Mouse (Mus musculus) kidney, adult 8-10 months (tissue): Measurements from ENCODE around the gene Irf2bpl.

Experiments
- DNase-seq, 2 experiments: peaks; one replicate each; pipeline ENCODE4 v3.0.0; 2022

Irf2bpl gene

GRCm38 (mm10) chr12:86883280-86884196 lies 1.1 kb downstream of the Irf2bpl start:
- peak in 1 of 2 experiments; percentile 59 for DNase-seq

- DNase-seq, result no peak
Measured at GRCm38 (mm10) chr12:86883019-86883279, 1.6 kb downstream of the Irf2bpl start.

- peak in 1 of 2 experiments; percentile 68 for DNase-seq
Measured at GRCm38 (mm10) chr12:86882279-86883018, 2.1 kb downstream of the Irf2bpl start.

DNA sequence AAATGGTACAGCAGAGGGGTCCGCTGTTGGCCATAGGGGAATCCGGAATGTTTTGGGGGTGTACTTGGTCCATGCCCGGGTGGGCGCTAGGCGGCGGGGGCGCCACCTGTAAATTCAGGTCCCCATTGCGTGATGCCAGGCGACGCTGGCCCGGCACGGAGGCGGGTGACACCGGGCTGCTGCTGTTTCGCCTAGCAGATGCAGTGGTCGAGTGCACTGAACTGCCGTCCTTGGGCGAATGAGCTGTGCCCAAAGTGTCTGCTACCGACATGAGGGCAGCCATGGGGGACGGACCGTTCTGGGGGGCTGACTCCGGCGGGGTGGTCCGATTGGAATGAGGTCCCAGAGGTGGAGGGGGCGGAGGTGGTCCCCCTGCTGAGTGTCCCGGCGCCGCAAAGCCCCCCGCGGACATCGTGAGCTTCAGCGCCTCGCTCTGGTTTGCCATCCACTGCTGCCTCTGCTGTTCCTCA lies 2.8 kb downstream of the Irf2bpl start:
- no peak for DNase-seq

DNA sequence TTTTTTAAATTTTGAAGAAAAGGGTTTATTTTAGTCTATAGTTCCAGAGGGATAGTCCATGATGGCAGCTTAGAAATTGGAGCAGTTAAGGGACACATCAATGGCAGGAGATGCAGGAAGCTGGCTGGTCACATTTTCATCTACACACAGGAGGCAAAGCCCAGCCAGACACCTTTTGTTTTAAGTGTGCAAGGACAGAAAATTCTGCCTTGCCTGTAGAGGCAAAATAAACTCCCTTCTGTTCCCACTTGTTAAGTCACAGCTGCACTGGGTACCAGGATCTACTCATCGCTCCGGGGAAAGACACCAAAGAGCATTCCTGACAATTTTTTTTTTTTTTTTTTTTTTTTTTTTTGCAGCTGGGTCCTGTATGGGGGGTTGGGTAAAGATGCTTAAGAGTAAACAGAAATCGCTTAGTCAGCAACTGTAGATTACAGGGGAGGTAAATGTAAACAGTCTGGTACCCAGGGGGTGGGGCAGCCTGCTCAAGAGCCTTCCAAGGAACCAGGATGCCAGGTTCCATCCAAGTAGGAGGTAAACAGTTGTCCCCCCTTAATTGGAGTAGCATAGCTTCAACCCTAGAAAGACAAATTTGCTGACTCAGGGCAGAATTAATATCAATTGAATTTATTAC lies 4.4 kb downstream of the Irf2bpl start:
- DNase-seq, result no peak

DNA sequence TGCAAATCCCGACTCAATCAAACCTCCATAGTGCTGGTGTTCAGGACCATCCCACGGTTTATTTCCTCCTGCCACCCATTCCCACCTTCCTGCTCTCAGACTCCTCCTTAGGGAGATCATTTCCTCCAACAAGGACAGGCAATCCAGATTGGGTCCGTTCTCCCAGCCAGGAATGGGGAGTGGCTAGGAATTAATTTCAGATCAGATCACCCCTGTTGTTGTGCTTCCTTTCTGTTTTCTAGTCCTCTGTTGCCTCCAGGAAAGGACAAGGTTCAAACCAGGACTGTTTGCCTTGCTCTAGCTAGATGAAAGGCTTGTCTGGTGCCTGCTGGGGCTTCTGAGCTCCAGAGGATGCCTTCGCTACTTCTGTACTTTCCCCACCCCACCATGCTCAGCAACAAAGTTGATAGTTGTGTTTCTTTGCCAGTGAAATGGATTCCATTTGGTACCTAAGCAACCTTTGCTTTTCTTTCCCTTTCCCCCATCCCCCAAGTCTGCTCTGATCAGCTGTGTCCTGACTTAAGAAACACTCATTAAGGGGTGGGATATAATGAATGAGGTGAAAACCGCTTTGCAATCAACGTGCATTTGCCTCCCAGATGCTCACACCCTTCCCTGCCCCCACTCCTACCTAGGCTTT lies 5.0 kb downstream of the Irf2bpl start:
- no peak for DNase-seq

- DNase-seq, result no peak
Measured at GRCm38 (mm10) chr12:86878426-86879353, 5.9 kb downstream of the Irf2bpl start.

DNA sequence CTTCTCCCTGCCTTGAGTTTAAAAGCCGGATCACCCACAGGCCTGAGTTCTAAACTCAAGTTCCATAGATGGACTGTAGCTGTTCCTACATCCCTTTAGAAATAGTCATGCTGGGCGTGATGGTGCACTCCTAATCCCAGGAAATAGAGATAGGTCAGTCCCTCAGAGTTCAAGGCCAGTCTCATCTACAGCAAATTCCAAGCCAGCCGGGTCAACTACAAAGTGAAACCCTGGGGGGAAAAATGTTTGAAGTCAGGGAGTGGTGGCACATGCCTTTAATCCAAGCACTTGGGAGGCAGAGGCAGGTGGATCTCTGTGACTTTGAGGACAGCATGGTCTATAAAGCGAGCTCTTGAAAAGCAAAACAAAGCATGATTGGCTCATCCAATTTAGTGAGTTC lies 7.6 kb downstream of the Irf2bpl start:
- no peak for DNase-seq

- no peak for DNase-seq
Measured at GRCm38 (mm10) chr12:86876116-86876515, 8.5 kb downstream of the Irf2bpl start.

GRCm38 (mm10) chr12:86872335-86873040 lies 12.1 kb downstream of the Irf2bpl start:
- DNase-seq, result peak; percentile 95 to 97

- DNase-seq, result no peak
Measured at GRCm38 (mm10) chr12:86871666-86872334, 12.8 kb downstream of the Irf2bpl start.

DNA sequence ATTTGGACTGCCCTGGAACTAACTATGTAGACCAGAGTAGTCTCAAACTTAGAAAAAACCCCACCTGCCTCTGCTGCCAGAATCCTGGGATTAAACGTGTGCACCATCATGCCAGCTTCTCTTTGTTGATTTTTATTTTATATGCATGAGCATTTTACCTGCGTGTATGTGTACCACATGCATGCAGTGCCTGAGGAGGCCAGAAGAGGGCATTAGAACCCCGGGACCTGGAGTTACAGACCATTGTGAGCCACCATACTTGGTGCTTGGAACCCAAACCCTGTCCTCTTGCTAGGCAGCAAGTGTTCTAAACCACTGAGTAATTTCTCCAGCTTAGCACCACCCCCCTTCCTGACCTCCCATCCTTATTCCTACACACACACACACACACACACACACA lies 13.6 kb downstream of the Irf2bpl start:
- DNase-seq, result no peak

- no peak for DNase-seq
Measured at GRCm38 (mm10) chr12:86869761-86870160, 14.8 kb downstream of the Irf2bpl start.

DNA sequence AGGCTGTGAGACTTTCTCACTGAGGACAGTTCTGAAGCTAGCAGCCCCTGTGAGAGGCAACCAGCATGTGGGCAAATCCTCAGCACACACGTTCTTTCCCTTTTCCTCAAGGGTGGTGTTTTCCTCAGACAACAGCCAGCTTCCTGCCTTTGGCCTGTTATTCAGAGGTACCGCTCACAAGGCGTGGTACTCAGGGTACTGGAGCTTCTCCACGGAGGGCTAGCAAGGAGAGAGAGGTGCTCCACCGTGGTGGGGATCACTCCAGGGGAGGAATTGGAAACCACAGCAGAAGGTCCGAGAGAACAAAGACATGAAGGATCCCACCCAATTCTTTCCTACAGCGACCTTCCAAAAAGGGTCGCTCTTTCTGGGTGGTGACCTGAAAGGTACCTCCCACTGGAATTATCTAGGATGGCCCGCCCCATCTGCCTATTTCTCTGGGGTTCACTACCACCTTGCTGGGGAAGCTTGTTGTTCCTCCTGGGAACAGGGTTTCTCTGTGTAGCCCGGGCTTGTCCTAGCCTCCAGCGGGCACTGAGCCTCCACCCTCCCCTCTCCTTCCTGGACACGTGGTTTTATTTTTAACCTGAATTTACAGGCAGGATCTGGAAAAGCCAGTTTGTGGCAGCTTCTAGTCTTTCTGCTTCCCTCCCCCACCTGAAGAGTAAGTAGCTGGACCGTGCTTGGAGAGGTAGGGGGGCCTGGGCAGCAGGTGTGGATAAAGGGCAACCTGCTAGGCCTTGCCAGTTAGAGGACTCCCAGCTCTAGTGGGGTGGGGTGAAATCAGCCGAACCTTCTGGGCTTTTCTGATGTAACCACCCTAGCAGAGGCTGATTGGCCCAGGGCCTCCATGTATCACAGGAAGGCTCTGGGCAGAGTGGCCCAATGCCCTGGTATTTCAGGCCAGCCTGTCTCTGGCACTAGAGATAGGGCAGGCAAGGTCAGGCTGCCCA lies 17.1 kb downstream of the Irf2bpl start:
- peak; percentile 88 to 97 for DNase-seq

DNA sequence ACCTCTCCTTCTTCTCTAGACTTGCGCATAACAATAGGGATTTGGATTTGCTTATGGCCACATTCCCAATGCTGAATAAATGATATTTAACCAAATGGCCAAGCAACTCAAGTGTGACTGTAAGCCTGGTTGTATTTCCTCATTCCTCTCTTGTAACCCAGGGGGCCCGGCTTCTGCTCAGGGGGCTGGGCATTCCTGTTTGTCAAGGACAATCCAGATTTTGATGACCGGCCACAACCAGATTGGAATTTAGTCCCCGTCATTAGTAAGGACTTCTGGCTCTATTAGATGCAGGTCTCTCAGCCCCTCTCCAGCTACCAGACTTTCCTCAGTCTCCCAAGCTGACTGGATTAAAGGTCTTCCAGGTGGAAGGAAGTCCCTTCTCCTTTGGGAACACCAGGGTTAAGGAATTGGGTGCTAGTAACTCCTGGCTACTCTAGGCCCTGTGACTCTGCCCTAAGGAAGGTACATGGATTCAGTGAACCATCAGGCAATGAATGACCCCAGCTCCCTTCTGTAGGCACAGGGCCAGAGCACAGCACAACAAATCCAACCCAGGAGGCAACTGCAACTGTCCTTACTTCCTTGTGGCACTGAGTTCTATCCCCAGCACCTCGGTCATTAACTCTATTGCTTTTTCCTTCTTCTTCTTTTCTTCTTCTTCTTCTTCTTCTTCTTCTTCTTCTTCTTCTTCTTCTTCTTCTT lies 20.1 kb downstream of the Irf2bpl start:
- DNase-seq, result peak; percentile 80 to 83

DNA sequence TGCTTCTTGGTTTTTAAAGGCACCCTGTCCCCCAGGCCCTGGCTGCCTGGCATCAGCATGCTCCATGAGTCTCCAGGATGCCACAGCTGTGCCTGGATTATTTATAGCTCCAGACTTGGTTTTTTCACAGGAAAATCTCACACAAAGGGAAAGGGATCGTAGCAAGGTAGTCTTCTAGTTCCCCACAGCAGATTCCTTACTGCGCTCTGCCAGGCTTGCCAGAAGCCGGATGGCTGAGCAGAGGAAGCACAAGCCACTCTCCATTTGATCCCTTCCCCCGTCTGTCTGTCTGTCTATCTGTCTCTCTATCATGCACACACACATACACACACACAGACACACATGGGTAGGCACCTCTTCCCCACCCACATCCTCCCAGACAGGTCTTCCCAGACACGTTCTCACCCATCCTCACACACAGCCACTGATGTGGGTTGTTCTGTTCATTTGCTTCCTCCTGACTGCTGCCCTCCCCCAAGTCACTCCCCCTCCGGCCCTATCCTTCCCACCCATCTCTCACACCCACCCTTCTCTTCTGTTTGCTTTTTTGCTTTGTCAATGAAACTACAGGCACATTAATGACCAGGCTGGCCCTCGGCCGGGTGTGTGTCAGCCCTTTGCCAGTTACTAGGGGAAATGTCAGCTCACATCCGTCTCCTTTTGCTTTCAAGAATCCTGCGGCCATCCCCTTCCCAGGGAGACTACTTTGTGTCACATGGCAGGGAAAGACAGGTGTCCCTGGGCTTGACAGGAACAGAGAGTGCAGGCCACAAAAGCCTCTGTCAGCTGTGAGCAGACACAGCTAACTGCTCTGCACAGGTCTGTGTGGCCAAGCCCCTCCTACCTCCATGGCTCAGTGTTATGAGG lies 24.4 kb downstream of the Irf2bpl start:
- peak in 1 of 2 experiments; percentile 7 for DNase-seq

DNA sequence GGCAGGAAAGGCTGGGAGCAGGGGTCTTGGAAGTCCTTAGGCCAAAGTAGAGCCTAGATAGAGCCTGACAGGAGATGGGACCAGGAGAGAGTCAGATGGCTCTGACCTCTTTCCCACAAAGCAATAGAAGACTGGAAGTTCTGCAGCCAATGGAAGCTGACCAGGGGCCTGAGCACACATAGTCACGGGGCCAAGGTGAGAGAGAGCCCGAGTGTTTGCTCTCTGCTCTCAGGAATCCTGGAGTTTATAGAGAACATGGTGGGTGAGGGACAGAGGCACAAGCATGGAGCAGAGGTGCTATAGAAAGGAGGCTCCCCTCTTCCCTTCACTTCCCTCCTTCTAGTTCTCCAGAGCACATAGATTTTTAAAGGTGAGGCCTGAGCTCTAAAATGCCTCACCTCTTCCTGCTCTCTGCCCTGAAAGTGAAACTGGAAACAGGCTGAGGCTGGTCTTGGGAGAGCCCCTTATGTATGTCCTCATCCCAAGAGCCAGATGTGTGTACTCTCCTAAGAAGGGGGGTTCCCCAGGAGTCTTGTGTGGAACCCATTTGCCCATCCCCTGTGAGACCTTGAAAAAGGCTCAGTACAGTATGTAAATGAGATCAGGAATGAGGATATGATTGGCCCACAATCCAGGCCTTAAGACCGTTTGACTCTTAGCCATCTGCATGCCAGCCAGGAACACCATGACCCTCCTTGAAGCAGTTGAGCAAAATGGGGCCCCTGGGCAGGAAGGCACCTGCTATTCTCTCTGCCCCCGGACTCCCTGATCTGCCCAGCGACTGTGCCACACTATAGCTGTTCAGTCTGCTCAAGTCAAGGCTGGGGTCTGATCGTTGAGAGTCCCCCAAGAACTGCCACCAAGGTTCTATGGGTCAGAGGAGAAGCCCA lies 25.4 kb downstream of the Irf2bpl start:
- peak in 1 of 2 experiments; percentile 18 for DNase-seq
